Mouse (Mus musculus): ENCODE data around the gene Kcnh4.

GRCm38 (mm10) chr11:100735134-100735865 is 24.4 kb downstream of the Kcnh4 start:
- TF ChIP-seq CHD2 (IDR thresholded peaks at IDR 0.05; ENCODE audit: low read depth, low read length) (no peak), HCFC1 (IDR thresholded peaks at IDR 0.05; ENCODE audit: borderline replicate concordance, insufficient read depth, low read length) (no peak), ZNF384 (IDR thresholded peaks at IDR 0.05; ENCODE audit: low read depth, low read length) (no peak)

All from ES-E14 (cell line).